Mouse (Mus musculus) cerebellum, adult 8-10 months (tissue): ENCODE results near the gene Gm10486.
"Not testable (repeated sequence)": the region's sequence is repeated elsewhere in the genome, so short reads cannot be mapped to it uniquely, and the experiment has no call there.

Experiments
- DNase-seq: peaks from one replicate; pipeline ENCODE4 v3.0.0; 2022

Gm10486 gene

DNA sequence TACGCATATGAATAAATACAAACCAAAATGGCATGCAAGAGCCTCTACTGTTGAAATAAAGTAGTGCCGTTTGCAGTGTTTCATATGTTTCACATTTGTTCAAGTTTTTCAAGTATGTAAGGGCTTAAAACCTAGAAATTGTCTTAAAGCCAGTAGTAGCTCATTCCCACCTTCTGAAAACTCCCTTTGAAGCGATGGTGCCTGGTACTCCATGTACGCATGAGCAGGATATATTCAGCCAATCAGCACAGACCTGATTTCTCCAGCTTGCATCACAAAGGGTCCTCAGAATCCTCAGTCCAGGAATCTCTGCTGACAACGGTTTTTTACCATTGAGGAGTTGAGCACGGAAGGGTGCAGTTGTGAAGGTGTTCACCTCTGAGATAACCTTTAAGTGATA lies at the start of gene Gm10486:
Gene Gm10486 (plus strand): TSS at position 301 of the 400 bp plus-strand sequence.
- DNase-seq, result not testable (repeated sequence)
